Mouse (Mus musculus) thymus, adult 2 months (tissue): ENCODE results near the gene Selenoo. TPM values are rescaled to one million over a fixed set of nuclear protein-coding genes. Genes with fewer than 3 reads are reported as not detected.

Experiments used
- DNase-seq: peaks from one replicate; pipeline ENCODE4 v3.0.0; 2021
- H3K27ac ChIP-seq: fragments of 200-500 bp; 2 replicates; pipeline ENCODE4 v1.5.1; 2012; ENCODE audit warnings: low read length, control low read depth; ENCODE audit not compliant: control insufficient read depth, insufficient read depth
- H3K27me3 ChIP-seq: fragments of 200-500 bp; 2 replicates; pipeline ENCODE4 v1.6.1; 2012; ENCODE audit warnings: mild to moderate bottlenecking, low read length, moderate library complexity, mixed read lengths; ENCODE audit not compliant: control insufficient read depth, insufficient read depth
- H3K36me3 ChIP-seq: fragments of 200-500 bp; 2 replicates; pipeline ENCODE4 v1.6.1; 2012; ENCODE audit warnings: mild to moderate bottlenecking, low read length, moderate library complexity; ENCODE audit not compliant: control insufficient read depth, insufficient read depth
- H3K4me1 ChIP-seq: fragments of 200-500 bp; replicated peaks from 2 replicates; pipeline ENCODE4 v1.6.1; 2012; ENCODE audit warnings: low read length; ENCODE audit not compliant: control insufficient read depth, insufficient read depth
- H3K4me3 ChIP-seq: fragments of 200-500 bp; 2 replicates; pipeline ENCODE4 v1.5.1; 2012; ENCODE audit warnings: mild to moderate bottlenecking, low read length, control low read depth, moderate library complexity; ENCODE audit not compliant: control insufficient read depth, insufficient read depth
- CTCF ChIP-seq: fragments of 200-500 bp; IDR thresholded peaks from 2 replicates; pipeline ENCODE4 v1.5.1; 2012; ENCODE audit warnings: mild to moderate bottlenecking, control low read depth, low read length, moderate library complexity, borderline replicate concordance; ENCODE audit not compliant: control insufficient read depth, poor library complexity, insufficient read depth; ENCODE audit errors: extremely low read depth
- POLR2A ChIP-seq: fragments of 200-500 bp; IDR thresholded peaks from 2 replicates; pipeline ENCODE4 v1.6.1; 2012; ENCODE audit warnings: mild to moderate bottlenecking, low read length, control low read depth, moderate library complexity; ENCODE audit not compliant: control insufficient read depth, poor library complexity, insufficient read depth; ENCODE audit errors: extremely low read depth
- WGBS: fragments of 180-500 bp; shearing (Covaris S2); methylation state at CpG from one replicate; pipeline ENCODE4 v1.1.7; 2018; 5-methylcytosine and 5-hydroxymethylcytosine counted together
- polyA plus RNA-seq: library from polyadenylated mRNA; depleted of rRNA; stranded (reverse); fragments of >200 nt; gene quantifications from 2 replicates; pipeline ENCODE4 v1.2.3, GENCODE M21; 2012

The Selenoo gene
- polyA plus RNA-seq, 1 experiment = 62.4 TPM

DNA sequence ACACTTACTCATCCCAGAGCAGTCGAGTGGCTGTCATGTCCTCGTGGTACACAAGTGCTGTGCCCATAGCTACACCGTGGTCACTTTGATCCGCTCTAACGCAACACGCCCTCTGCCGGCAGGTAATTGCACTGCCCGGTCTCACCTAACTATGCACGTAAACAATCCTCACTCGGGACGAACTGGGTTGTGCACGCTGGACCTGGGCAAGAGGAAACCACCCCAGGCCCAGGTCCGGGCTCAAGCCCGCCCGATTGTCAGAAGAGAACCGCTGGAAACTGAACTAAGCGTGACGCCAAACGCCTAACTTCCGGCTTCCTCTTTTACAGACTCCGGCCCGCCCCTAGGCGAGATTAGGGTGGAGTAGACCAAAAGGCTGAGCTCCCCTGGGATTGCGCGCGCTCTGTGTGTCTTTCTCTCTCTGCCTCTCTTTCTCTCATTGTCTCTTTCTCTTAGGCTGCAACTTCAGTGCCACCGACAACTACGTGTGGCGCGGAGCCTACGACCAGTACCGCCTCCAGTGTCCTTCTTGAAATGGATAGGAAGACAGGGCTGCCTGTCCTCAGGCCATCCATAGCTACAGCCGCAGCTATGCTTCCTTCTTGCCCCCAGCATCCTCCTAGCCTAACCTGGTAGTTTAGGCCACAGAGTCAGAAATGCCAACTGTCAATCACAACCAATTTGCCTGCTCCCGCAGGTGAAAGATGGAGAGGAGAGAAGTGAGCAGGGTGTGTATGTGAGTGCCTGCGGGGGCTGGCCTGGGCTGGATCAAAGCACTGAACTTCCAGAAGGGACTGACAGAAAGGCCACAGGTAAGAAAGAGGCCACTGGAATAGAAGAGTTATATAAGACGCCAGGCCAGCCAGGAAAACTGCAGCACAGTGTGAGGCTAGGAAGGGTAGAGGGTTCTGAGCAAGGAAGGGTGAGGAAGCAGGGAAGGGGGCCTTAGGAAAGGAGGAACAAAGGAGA lies 39.8 kb downstream of the Selenoo start, which contains the start of gene Hdac10:
Hdac10 (minus strand) TSS at position 319 of the 969 bp plus-strand sequence.
- DNase-seq = peak; percentile 78
- H3K27ac ChIP-seq = peak within 1 kb of the TSS; percentile 54
- 5% methylated on average over 36 of the region's 36 CpGs for WGBS
- H3K4me1 ChIP-seq = peaks cover 31% of the 10 kb centered on the region
- peak within 1 kb of the TSS; percentile 96 for H3K4me3 ChIP-seq
- TF ChIP-seq CTCF = peak; percentile 100
- TF ChIP-seq POLR2A = 0 out of 2 replicates have a peak, but pooled peaks have one; percentile 64
- H3K36me3 ChIP-seq = no peaks in the 10 kb centered on the region
- H3K27me3 ChIP-seq = no peaks in the 10 kb centered on the region

DNA sequence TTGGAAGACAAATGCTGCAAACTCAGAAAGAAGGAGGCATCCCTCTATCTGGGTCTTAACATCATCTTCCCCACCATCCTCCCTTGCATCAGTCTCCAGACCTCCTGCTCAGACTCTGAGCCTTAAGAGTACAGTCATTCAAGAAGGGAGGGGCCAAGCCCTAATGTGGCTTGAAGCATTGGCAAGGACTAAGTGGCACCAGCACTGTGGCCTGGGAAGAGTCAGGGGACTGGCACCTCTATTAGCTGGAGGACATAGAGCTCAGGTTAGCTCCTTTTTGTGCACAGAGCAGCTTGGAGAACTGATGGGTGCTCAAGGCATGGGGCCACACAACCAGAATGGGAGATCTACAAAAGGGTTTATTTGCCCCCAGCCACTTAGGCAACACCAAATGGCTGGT lies 41.4 kb downstream of the Selenoo start:
- Histone ChIP-seq H3K4me1 (peaks cover 29% of the 10 kb centered on the region), H3K4me3 (no peak overlapping the region), H3K27me3 (no peaks in the 10 kb centered on the region), H3K36me3 (no peaks in the 10 kb centered on the region), H3K27ac (no peak overlapping the region)
- DNase-seq = no peak
- TF ChIP-seq POLR2A (no peak), CTCF (no peak)

DNA sequence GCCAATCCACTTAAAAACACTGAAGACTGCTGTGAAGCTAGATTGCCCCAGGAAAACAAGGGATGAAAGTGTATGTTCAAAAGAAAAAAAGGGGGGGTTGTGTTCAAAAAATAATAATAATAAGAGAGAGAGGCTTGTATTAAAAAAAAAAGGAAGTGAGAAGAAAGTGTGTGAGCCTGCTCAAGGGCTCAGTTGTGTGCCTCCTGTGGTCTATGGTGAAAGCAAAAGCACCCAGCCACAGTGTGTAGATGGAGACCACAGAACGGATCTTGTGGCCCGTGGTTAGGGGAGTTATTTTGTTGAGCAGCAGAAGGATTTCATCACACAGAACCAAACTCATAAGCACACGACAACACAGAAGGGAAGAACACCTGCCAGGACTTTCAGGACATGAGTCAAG lies 42.4 kb downstream of the Selenoo start:
- H3K4me1 ChIP-seq = peaks cover 29% of the 10 kb centered on the region
- no peak overlapping the region for H3K4me3 ChIP-seq
- no peak for TF ChIP-seq POLR2A
- TF ChIP-seq CTCF = no peak
- WGBS = 5% methylated on average over 3 of the region's 3 CpGs
- H3K36me3 ChIP-seq = no peaks in the 10 kb centered on the region
- no peak overlapping the region for H3K27ac ChIP-seq
- DNase-seq = peak; percentile 58
- H3K27me3 ChIP-seq = no peaks in the 10 kb centered on the region

DNA sequence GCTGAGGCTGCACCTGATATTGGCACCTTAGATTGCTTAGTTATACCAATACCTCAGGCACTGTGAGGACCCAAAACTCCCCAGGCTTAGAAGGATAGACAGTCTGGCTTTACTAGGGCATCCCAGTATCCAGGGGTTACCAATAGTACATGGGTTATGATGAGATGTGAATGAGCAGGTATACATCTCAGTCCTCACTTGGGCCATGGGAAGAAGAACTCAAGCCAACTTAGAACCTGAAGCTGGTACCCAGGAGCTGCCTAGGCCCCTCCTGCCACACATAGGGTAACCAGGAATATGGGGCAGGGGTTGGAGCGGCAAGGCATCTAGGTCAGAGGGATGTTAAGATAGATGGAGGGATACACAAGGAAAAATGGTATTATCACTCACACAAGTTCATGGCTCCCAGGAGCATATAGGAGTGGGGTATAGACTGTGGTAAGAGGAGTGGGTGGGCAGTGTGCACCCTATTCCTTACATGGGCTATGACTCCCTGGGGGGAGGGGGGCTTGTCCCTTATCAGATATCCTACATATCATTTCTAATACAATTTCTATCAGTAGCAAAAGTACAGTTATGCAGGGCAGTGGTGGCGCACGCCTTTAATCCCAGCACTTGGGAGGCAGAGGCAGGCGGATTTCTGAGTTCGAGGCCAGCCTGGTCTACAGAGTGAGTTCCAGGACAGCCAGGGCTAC lies 47.7 kb downstream of the Selenoo start:
- no peak for DNase-seq
- Histone ChIP-seq H3K27ac (no peak overlapping the region), H3K36me3 (no peaks in the 10 kb centered on the region), H3K4me3 (no peak overlapping the region), H3K27me3 (peaks cover 16% of the 10 kb centered on the region; the same call in 1 of the 2 replicates), H3K4me1 (peaks cover 8% of the 10 kb centered on the region)
- 97% methylated on average over 5 of the region's 5 CpGs for WGBS
- TF ChIP-seq CTCF = no peak
- no peak for TF ChIP-seq POLR2A

DNA sequence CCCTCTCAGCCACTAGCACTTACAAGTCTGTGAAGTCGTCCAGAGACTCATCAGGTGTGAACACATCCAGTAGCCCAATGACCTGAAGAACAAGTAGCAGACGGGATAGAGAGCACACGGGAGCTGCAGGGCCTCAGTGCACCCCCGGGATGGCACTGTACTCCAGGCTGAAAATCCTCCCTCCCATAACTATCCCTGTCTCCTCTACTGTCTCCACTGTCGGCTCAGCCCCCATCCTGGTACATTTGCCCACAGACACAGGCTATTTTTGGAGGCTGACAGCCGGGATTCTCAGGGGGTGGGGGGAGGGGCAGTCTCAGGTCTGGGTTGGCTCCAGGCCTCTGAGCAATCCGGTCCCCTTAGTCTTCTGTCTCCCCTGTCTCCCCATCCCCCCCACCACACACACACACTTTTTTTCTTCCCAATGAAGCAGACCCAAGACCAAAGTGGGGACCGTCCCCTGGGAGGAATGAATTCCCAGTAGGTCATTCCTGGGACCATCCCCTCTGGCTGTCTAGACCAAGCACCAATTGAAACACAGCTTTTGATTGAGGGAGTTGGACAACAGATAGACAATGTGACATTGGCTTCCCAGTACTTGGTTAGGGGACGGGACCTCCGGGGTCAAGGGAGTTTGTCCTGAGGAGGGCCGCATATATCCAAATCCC lies 48.6 kb downstream of the Selenoo start:
- WGBS = 85% methylated on average over 11 of the region's 11 CpGs
- 0 out of 2 replicates have a peak, but pooled peaks cover 5% of the 10 kb centered on the region for H3K4me1 ChIP-seq

DNA sequence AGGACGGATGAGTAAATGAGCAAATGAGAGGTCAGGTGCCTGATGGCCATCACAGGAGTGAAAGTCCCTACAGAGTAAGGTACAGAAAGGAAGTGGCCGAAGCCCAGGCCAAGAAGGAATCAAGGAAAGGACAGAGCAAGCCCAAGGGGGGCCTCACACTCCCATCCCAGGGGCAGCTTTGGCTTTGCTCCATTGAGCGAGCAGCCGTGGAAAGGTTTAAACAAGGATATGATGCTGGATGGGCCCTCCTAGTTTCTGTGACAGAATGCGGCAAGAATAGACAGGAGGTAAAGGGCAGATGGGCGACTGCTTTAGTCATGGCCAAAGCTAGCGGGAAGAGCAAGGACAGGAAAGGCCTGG lies 49.1 kb downstream of the Selenoo start:
- TF ChIP-seq CTCF (no peak), POLR2A (no peak)
- H3K27ac ChIP-seq = no peak overlapping the region
- H3K36me3 ChIP-seq = no peaks in the 10 kb centered on the region
- H3K4me3 ChIP-seq = no peak overlapping the region
- WGBS = 95% methylated on average over 7 of the region's 7 CpGs
- no peak for DNase-seq
- peaks cover 16% of the 10 kb centered on the region; the same call in 1 of the 2 replicates for H3K27me3 ChIP-seq
- 0 out of 2 replicates have a peak, but pooled peaks cover 5% of the 10 kb centered on the region for H3K4me1 ChIP-seq

More for the DNA sequence above, 48.6 kb downstream of the Selenoo start:
- peaks cover 16% of the 10 kb centered on the region; the same call in 1 of the 2 replicates for H3K27me3 ChIP-seq
- no peaks in the 10 kb centered on the region for H3K36me3 ChIP-seq
- no peak for DNase-seq
- H3K4me3 ChIP-seq = no peak overlapping the region
- no peak overlapping the region for H3K27ac ChIP-seq
- TF ChIP-seq CTCF (no peak), POLR2A (no peak)
